Mouse (Mus musculus): ENCODE data around the gene Med15. TPM values are rescaled to one million over a fixed set of nuclear protein-coding genes. Genes with fewer than 3 reads are reported as not detected.
A peak's percentile ranks its signal among the peaks of the same experiment; 100 is the strongest.

Med15 gene
- polyA plus RNA-seq, 1 experiment from 2014 or later: 32.8 TPM

DNA sequence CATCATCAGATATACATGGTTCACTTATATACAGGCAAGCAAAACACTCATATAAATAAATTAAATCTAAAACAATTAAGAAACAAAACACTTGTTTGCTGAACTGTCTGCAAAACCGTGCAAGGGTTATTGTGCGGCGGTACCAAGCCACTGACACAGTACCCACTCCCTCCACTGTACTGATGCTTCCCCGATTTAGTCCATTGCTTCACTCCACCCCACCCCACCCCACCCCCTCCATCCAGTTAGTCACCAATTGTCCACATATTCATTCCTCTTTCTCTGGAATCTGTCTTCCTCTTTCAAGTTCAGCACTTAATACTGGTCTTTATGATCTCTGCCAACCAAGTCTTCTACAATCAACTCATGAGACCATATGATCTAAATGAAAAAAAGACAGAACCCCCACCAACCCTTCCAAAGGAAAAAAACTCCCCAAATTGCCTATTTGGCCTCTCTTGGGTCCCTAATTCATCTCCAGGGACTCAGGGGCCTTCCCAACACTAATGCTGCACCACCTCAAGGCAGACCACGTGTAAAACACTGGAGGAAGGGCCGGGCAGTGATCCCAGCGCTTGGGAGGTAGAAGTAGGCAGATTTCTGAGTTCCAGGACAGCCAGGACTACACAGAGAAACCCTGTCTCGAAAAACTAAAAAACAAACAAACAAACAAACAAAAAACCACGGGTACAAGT, 11.4 kb downstream of the Med15 start:
- Histone ChIP-seq H3K4me3 (ENCODE audit: low read depth, low read length) (no peak overlapping the region), H3K4me2 (ENCODE audit: low read depth, low read length) (peak overlapping the region; percentile 60; the same call in 1 of the 2 replicates), H3K9ac (replicated peaks; ENCODE audit: low read length) (no peak overlapping the region), H3K27me3 (ENCODE audit: control insufficient read depth, insufficient read depth, low read length) (no peaks in the 10 kb centered on the region), H3K27ac (replicated peaks; ENCODE audit: low read depth, low read length) (no peak overlapping the region), H3K9me3 (replicated peaks; ENCODE audit: control insufficient read depth, low read length) (no peaks in the 10 kb centered on the region), H3K4me1 (ENCODE audit: control insufficient read depth, insufficient read depth, low read length) (no peaks in the 10 kb centered on the region), H3K36me3 (replicated peaks; ENCODE audit: control insufficient read depth, insufficient read depth, low read depth, low read length) (no peaks in the 10 kb centered on the region)
- DNase-seq (ENCODE audit: low spot score): no peak
- no peak for ATAC-seq (replicated peaks; ENCODE audit: insufficient number of reproducible peaks, low FRiP score, low TSS enrichment, low read depth)
- WGBS: 73% methylated on average over 9 of the region's 9 CpGs

DNA sequence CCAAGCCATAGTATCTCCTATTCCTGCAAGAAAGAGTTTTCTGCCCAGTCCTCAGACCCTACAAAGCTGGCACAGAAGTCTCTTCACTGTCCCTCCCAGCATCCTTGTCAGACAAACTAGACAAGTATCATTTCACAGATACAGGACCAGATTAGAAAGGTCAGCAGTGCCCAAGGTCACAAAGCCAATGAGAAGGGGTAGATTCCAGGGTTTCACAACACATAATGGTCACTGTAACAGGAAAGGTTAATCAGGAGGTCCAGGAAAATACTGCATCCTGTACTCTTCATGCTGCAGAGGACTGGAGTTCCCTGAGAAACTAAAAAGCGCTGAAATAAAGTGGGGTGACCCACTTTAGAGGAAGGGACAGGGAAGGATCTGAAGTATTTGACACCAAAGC, 14.9 kb downstream of the Med15 start:
- ATAC-seq (replicated peaks; ENCODE audit: insufficient number of reproducible peaks, low FRiP score, low TSS enrichment, low read depth) (no peak), DNase-seq (ENCODE audit: low spot score) (no peak)
- Histone ChIP-seq H3K27me3 (ENCODE audit: control insufficient read depth, insufficient read depth, low read length) (no peaks in the 10 kb centered on the region), H3K4me1 (ENCODE audit: control insufficient read depth, insufficient read depth, low read length) (no peaks in the 10 kb centered on the region), H3K27ac (replicated peaks; ENCODE audit: low read depth, low read length) (no peak overlapping the region), H3K9ac (replicated peaks; ENCODE audit: low read length) (no peak overlapping the region), H3K4me3 (ENCODE audit: low read depth, low read length) (no peak overlapping the region), H3K9me3 (replicated peaks; ENCODE audit: control insufficient read depth, low read length) (no peaks in the 10 kb centered on the region), H3K36me3 (replicated peaks; ENCODE audit: control insufficient read depth, insufficient read depth, low read depth, low read length) (no peaks in the 10 kb centered on the region), H3K4me2 (ENCODE audit: low read depth, low read length) (no peak overlapping the region)
- 90% methylated on average over 1 of the region's 1 CpGs for WGBS

DNA sequence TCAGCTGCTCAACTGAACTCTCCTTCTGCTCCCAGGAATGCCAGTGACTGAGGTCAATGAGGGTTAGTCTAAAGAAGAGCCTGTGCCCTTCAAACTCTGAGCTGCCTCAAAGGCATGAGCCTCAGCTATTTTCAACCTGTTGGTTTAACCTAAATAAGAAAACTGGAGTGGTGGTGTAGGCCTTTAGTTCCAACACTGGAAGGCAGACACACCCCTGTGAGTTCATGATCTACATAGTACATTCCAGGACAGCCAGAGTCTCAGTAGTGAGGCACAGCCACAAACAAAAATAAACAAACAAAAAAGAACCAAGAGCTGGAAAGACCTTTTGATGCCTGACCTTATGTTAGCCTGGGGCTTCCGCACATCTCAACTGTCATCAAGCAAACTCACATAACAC, 25.1 kb downstream of the Med15 start:
- Histone ChIP-seq H3K9ac (replicated peaks; ENCODE audit: low read length) (no peak overlapping the region), H3K4me1 (ENCODE audit: control insufficient read depth, insufficient read depth, low read length) (no peaks in the 10 kb centered on the region), H3K27ac (replicated peaks; ENCODE audit: low read depth, low read length) (no peak overlapping the region), H3K36me3 (replicated peaks; ENCODE audit: control insufficient read depth, insufficient read depth, low read depth, low read length) (no peaks in the 10 kb centered on the region), H3K9me3 (replicated peaks; ENCODE audit: control insufficient read depth, low read length) (no peaks in the 10 kb centered on the region), H3K4me2 (ENCODE audit: low read depth, low read length) (no peak overlapping the region), H3K4me3 (ENCODE audit: low read depth, low read length) (no peak overlapping the region), H3K27me3 (ENCODE audit: control insufficient read depth, insufficient read depth, low read length) (no peaks in the 10 kb centered on the region)
- 79% methylated on average over 1 of the region's 1 CpGs for WGBS
- no peak for DNase-seq (ENCODE audit: low spot score)
- no peak for ATAC-seq (replicated peaks; ENCODE audit: insufficient number of reproducible peaks, low FRiP score, low TSS enrichment, low read depth)

DNA sequence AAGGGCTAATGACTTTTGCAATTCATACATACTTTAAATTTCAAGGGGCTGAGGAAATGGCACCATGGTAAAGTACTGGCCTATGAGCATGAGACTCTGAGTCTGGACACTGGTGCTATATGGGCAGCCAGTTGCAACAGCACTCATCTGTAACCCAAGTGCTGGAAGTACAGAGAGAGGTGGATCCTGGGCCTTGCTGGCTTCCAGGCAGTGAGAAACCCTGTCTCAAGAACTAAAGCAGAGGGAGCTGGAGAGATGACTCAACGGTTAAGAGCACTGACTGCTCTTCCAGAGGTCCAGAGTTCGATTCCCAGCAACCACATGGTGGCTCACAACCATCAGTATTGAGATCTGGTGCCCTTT, 31.7 kb downstream of the Med15 start:
- Histone ChIP-seq H3K9me3 (replicated peaks; ENCODE audit: control insufficient read depth, low read length) (no peaks in the 10 kb centered on the region), H3K27ac (replicated peaks; ENCODE audit: low read depth, low read length) (no peak overlapping the region), H3K4me1 (ENCODE audit: control insufficient read depth, insufficient read depth, low read length) (no peaks in the 10 kb centered on the region), H3K27me3 (ENCODE audit: control insufficient read depth, insufficient read depth, low read length) (no peaks in the 10 kb centered on the region), H3K9ac (replicated peaks; ENCODE audit: low read length) (no peak overlapping the region), H3K4me3 (ENCODE audit: low read depth, low read length) (no peak overlapping the region), H3K36me3 (replicated peaks; ENCODE audit: control insufficient read depth, insufficient read depth, low read depth, low read length) (peaks cover 4% of the 10 kb centered on the region), H3K4me2 (ENCODE audit: low read depth, low read length) (no peak overlapping the region)
- 90% methylated on average over 2 of the region's 2 CpGs for WGBS
- ATAC-seq (replicated peaks; ENCODE audit: insufficient number of reproducible peaks, low FRiP score, low TSS enrichment, low read depth) (no peak), DNase-seq (ENCODE audit: low spot score) (no peak)

DNA sequence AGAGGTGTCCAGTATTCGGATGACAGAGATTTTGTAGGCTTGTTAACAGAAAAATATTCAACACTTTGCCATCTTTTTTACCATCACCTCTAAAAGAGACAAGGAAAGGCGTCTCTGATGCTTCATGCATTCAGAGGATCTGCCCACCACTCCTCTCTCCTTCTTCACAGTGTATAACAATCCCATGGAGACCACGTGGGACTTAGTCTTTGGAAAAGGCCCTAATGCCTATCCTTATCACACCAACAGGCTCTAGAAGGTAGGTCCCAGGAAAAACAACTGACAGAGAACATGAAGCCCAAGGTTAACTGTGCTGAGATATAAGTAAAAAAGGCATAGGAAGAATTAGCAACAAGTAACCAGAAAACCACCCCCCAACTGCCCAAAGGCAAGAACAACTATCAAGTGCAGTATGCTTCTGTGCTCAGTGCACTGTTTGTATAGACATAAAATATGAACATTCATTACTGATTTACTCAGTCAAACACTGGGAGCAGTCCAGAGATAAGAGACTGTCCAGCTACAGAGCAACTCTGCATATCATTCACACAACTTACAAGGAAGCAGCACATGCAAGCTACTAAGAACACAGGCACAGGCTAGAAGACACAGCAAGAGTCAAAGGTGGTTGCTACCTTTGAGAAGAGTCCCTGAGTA, 32.2 kb downstream of the Med15 start:
- no peak for DNase-seq (ENCODE audit: low spot score)
- Histone ChIP-seq H3K27me3 (ENCODE audit: control insufficient read depth, insufficient read depth, low read length) (no peaks in the 10 kb centered on the region), H3K9me3 (replicated peaks; ENCODE audit: control insufficient read depth, low read length) (no peaks in the 10 kb centered on the region), H3K4me2 (ENCODE audit: low read depth, low read length) (no peak overlapping the region), H3K4me1 (ENCODE audit: control insufficient read depth, insufficient read depth, low read length) (no peaks in the 10 kb centered on the region), H3K27ac (replicated peaks; ENCODE audit: low read depth, low read length) (no peak overlapping the region), H3K4me3 (ENCODE audit: low read depth, low read length) (no peak overlapping the region), H3K36me3 (replicated peaks; ENCODE audit: control insufficient read depth, insufficient read depth, low read depth, low read length) (peaks cover 4% of the 10 kb centered on the region), H3K9ac (replicated peaks; ENCODE audit: low read length) (no peak overlapping the region)
- no peak for ATAC-seq (replicated peaks; ENCODE audit: insufficient number of reproducible peaks, low FRiP score, low TSS enrichment, low read depth)
- 86% methylated on average over 3 of the region's 3 CpGs for WGBS

DNA sequence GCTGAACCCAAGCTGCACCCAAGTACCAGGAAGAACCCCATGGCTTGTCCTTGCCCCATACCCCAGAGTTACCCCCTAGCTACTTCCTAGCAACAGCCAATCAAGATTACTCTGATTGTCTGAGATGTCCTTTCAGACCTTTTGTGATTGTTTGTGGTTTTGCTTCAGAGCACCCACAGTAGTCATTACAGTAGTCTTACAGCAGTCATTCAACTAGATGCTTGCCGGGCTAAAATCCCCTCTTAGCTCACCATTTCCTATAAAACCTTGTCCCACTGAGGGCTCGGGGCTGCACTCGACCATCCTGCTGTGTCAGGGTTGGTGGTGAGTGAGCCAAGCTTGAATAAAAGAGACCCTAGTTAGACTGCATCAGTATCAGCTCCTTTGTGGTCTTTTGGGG, 37.8 kb downstream of the Med15 start:
- WGBS: 90% methylated on average over 3 of the region's 3 CpGs
- Histone ChIP-seq H3K4me3 (ENCODE audit: low read depth, low read length) (no peak overlapping the region), H3K27me3 (ENCODE audit: control insufficient read depth, insufficient read depth, low read length) (no peaks in the 10 kb centered on the region), H3K9me3 (replicated peaks; ENCODE audit: control insufficient read depth, low read length) (no peaks in the 10 kb centered on the region), H3K4me2 (ENCODE audit: low read depth, low read length) (no peak overlapping the region), H3K27ac (replicated peaks; ENCODE audit: low read depth, low read length) (no peak overlapping the region), H3K9ac (replicated peaks; ENCODE audit: low read length) (no peak overlapping the region), H3K36me3 (replicated peaks; ENCODE audit: control insufficient read depth, insufficient read depth, low read depth, low read length) (peaks cover 4% of the 10 kb centered on the region), H3K4me1 (ENCODE audit: control insufficient read depth, insufficient read depth, low read length) (no peaks in the 10 kb centered on the region)
- ATAC-seq (replicated peaks; ENCODE audit: insufficient number of reproducible peaks, low FRiP score, low TSS enrichment, low read depth): no peak
- DNase-seq (ENCODE audit: low spot score): no peak

DNA sequence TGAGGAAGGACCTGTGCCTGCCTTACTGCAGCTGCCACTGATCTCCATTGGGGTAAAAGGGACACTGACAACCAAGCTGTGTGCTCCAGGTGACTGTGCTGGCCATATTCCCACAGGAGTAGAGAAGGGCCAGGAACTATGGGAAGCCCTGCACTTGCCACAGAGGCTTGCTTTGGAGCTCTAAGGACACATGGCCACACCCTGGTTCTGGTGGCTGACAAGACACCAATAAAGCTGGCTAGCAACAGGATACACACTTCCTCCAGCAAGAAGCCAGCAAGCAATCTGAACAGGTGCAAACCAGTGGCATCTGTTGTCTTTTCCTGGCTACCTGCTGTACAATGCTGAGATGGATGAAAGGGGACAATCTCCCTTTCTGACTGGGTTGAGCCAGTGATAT, 62.8 kb downstream of the Med15 start:
- Histone ChIP-seq H3K9ac (replicated peaks; ENCODE audit: low read length) (no peak overlapping the region), H3K4me3 (ENCODE audit: low read depth, low read length) (no peak overlapping the region), H3K27ac (replicated peaks; ENCODE audit: low read depth, low read length) (no peak overlapping the region), H3K27me3 (ENCODE audit: control insufficient read depth, insufficient read depth, low read length) (no peaks in the 10 kb centered on the region), H3K36me3 (replicated peaks; ENCODE audit: control insufficient read depth, insufficient read depth, low read depth, low read length) (peaks cover 2% of the 10 kb centered on the region), H3K4me2 (ENCODE audit: low read depth, low read length) (no peak overlapping the region), H3K9me3 (replicated peaks; ENCODE audit: control insufficient read depth, low read length) (no peaks in the 10 kb centered on the region), H3K4me1 (ENCODE audit: control insufficient read depth, insufficient read depth, low read length) (no peaks in the 10 kb centered on the region)
- ATAC-seq (replicated peaks; ENCODE audit: insufficient number of reproducible peaks, low FRiP score, low TSS enrichment, low read depth): no peak
- DNase-seq (ENCODE audit: low spot score): no peak

DNA sequence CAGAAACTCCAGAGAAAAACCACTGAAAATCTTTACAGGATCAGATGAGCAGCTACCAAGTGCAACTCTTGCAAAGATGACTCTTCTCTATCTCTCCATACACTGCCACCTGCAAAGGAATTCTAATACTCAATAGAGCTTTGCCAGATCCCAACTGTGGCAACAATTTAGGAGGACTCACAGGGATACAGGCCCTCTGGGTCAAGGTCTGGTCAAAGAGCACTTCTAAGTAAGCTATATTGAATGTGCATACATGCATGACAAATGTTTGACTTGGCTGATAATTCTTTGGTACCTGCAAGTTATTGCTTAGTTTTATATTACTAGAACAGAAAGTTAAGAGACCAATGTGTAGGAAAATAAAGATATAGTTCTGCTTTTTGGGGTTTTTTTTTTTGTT, 67.1 kb downstream of the Med15 start:
- no peak overlapping the region for H3K4me2 ChIP-seq (ENCODE audit: low read depth, low read length)
- H3K27me3 ChIP-seq (ENCODE audit: control insufficient read depth, insufficient read depth, low read length): no peaks in the 10 kb centered on the region
- H3K27ac ChIP-seq (replicated peaks; ENCODE audit: low read depth, low read length): no peak overlapping the region
- no peaks in the 10 kb centered on the region for H3K9me3 ChIP-seq (replicated peaks; ENCODE audit: control insufficient read depth, low read length)
- no peak overlapping the region for H3K9ac ChIP-seq (replicated peaks; ENCODE audit: low read length)
- no peak overlapping the region for H3K4me3 ChIP-seq (ENCODE audit: low read depth, low read length)
- ATAC-seq (replicated peaks; ENCODE audit: insufficient number of reproducible peaks, low FRiP score, low TSS enrichment, low read depth) (no peak), DNase-seq (ENCODE audit: low spot score) (no peak)
- no peaks in the 10 kb centered on the region for H3K4me1 ChIP-seq (ENCODE audit: control insufficient read depth, insufficient read depth, low read length)
- no peaks in the 10 kb centered on the region; the same call in 1 of the 2 replicates for H3K36me3 ChIP-seq (replicated peaks; ENCODE audit: control insufficient read depth, insufficient read depth, low read depth, low read length)
